ENCODE assay signal across 32 mouse cellular contexts in genomic region chr7:144139691-144140090, GRCm38 (mm10).
DNase-seq lines count a peak whose midpoint lies in the region; ATAC-seq and TF ChIP-seq lines count a peak whose summit lies in the region.
"Had no signal": no experiment of that assay in that cellular context is flagged by ENCODE, and none has a peak within 500 bp of the region (broad histone marks: within the 10 kb centered on the region; RNA-seq: fewer than 3 reads in every experiment).

No protein-coding gene starts in this region.

- no peaks in the 10 kb centered on the region for H3K36me3 ChIP-seq in hindbrain, embryonic 11.5 days (ENCODE audit: control insufficient read depth, insufficient read depth, low read length)
- no peaks in the 10 kb centered on the region for H3K36me3 ChIP-seq in hindbrain, embryonic 14.5 days (replicated peaks; ENCODE audit: control insufficient read depth, insufficient read depth)
- no peaks in the 10 kb centered on the region for H3K36me3 ChIP-seq in stomach, postnatal 0 days (ENCODE audit: control insufficient read depth, insufficient read depth, low read length)
- no peaks in the 10 kb centered on the region for H3K36me3 ChIP-seq in midbrain, embryonic 15.5 days (replicated peaks)
- H3K36me3 ChIP-seq: embryonic facial prominence, embryonic 10.5 days; embryonic facial prominence, embryonic 13.5 days; forebrain, embryonic 10.5 days; G1E; heart, embryonic 10.5 days; heart, embryonic 13.5 days; hindbrain, embryonic 12.5 days; intestine, embryonic 15.5 days had no signal

- TF ChIP-seq EP300 in stomach, postnatal 0 days (optimal IDR thresholded peaks at IDR 0.05) = no peak

- ATAC-seq in hindbrain, embryonic 11.5 days (ENCODE audit: low FRiP score) = no peak
- ATAC-seq in hindbrain, embryonic 14.5 days (ENCODE audit: low FRiP score) = no peak
- no peak for ATAC-seq in stomach, postnatal 0 days (ENCODE audit: low FRiP score, low TSS enrichment)
- ATAC-seq in midbrain, embryonic 15.5 days (replicated peaks) = no peak
- ATAC-seq: forebrain, embryonic 13.5 days; forebrain, embryonic 16.5 days; hindbrain, embryonic 16.5 days; intestine, embryonic 15.5 days; Patski had no signal

- WGBS in hindbrain, embryonic 11.5 days = 69% methylated on average over 2 of the region's 2 CpGs
- 81% methylated on average over 2 of the region's 2 CpGs for WGBS in hindbrain, embryonic 14.5 days
- 70% methylated on average over 2 of the region's 2 CpGs for WGBS in stomach, postnatal 0 days
- 87% methylated on average over 2 of the region's 2 CpGs for WGBS in midbrain, embryonic 15.5 days

- no peak overlapping the region for H3K4me3 ChIP-seq in hindbrain, embryonic 11.5 days (ENCODE audit: low read depth, low read length)
- no peak overlapping the region for H3K4me3 ChIP-seq in hindbrain, embryonic 14.5 days (replicated peaks; ENCODE audit: low read length)
- H3K4me3 ChIP-seq in stomach, postnatal 0 days (ENCODE audit: low read depth, low read length) = no peak overlapping the region
- H3K4me3 ChIP-seq in midbrain, embryonic 15.5 days = no peak overlapping the region
- H3K4me3 ChIP-seq: embryonic facial prominence, embryonic 10.5 days; embryonic facial prominence, embryonic 13.5 days; erythroblast, embryonic 14.5 days; forebrain, embryonic 10.5 days; forebrain, embryonic 13.5 days; heart, adult 2 months; heart, embryonic 10.5 days; heart, embryonic 13.5 days; hindbrain, embryonic 12.5 days; intestine, embryonic 15.5 days had no signal

- 0 out of 2 replicates have a peak overlapping the region, but pooled peaks have one; percentile 15 for H3K9ac ChIP-seq in hindbrain, embryonic 11.5 days (ENCODE audit: low read depth, low read length)
- no peak overlapping the region for H3K9ac ChIP-seq in hindbrain, embryonic 14.5 days
- no peak overlapping the region for H3K9ac ChIP-seq in stomach, postnatal 0 days (ENCODE audit: low read length)
- H3K9ac ChIP-seq in midbrain, embryonic 15.5 days = no peak overlapping the region
- H3K9ac ChIP-seq: embryonic facial prominence, embryonic 13.5 days; forebrain, embryonic 13.5 days; heart, embryonic 13.5 days; hindbrain, embryonic 12.5 days; intestine, embryonic 15.5 days had no signal

- no peaks in the 10 kb centered on the region for H3K27me3 ChIP-seq in hindbrain, embryonic 11.5 days (ENCODE audit: control insufficient read depth, insufficient read depth, low read length)
- no peaks in the 10 kb centered on the region for H3K27me3 ChIP-seq in hindbrain, embryonic 14.5 days (ENCODE audit: control insufficient read depth, insufficient read depth, low read length)
- no peaks in the 10 kb centered on the region for H3K27me3 ChIP-seq in stomach, postnatal 0 days (ENCODE audit: control insufficient read depth, insufficient read depth, low read length)
- no peaks in the 10 kb centered on the region for H3K27me3 ChIP-seq in midbrain, embryonic 15.5 days (replicated peaks)
- H3K27me3 ChIP-seq: embryonic facial prominence, embryonic 13.5 days; forebrain, embryonic 13.5 days; intestine, embryonic 15.5 days; Patski had no signal

- H3K4me2 ChIP-seq in hindbrain, embryonic 11.5 days (replicated peaks; ENCODE audit: low read depth, low read length) = no peak overlapping the region
- H3K4me2 ChIP-seq in hindbrain, embryonic 14.5 days (replicated peaks) = no peak overlapping the region
- no peak overlapping the region for H3K4me2 ChIP-seq in stomach, postnatal 0 days (replicated peaks; ENCODE audit: low read depth)
- H3K4me2 ChIP-seq in midbrain, embryonic 15.5 days = no peak overlapping the region
- H3K4me2 ChIP-seq: embryonic facial prominence, embryonic 13.5 days; forebrain, embryonic 13.5 days; heart, embryonic 13.5 days; hindbrain, embryonic 12.5 days; intestine, embryonic 15.5 days had no signal

- H3K9me3 ChIP-seq in hindbrain, embryonic 11.5 days (ENCODE audit: control insufficient read depth, low read length) = no peaks in the 10 kb centered on the region
- H3K9me3 ChIP-seq in hindbrain, embryonic 14.5 days (ENCODE audit: control insufficient read depth, low read length) = no peaks in the 10 kb centered on the region
- H3K9me3 ChIP-seq in stomach, postnatal 0 days (ENCODE audit: control insufficient read depth, low read length) = no peaks in the 10 kb centered on the region
- H3K9me3 ChIP-seq in midbrain, embryonic 15.5 days = no peaks in the 10 kb centered on the region
- H3K9me3 ChIP-seq: embryonic facial prominence, embryonic 10.5 days; embryonic facial prominence, embryonic 13.5 days; forebrain, embryonic 10.5 days; forebrain, embryonic 13.5 days; G1E; heart, embryonic 10.5 days; heart, embryonic 13.5 days; hindbrain, embryonic 12.5 days; intestine, embryonic 15.5 days had no signal

- 0 out of 2 replicates have a peak, but pooled peaks have one; percentile 7 for TF ChIP-seq CTCF in stomach, postnatal 0 days (IDR thresholded peaks at IDR 0.05; ENCODE audit: low read depth)

- no peak overlapping the region for H3K27ac ChIP-seq in hindbrain, embryonic 11.5 days (ENCODE audit: low read depth, low read length)
- no peak overlapping the region for H3K27ac ChIP-seq in hindbrain, embryonic 14.5 days
- H3K27ac ChIP-seq in stomach, postnatal 0 days (replicated peaks) = no peak overlapping the region
- H3K27ac ChIP-seq in midbrain, embryonic 15.5 days = no peak overlapping the region
- H3K27ac ChIP-seq: embryonic facial prominence, embryonic 10.5 days; embryonic facial prominence, embryonic 13.5 days; forebrain, embryonic 10.5 days; forebrain, embryonic 13.5 days; heart, adult 2 months; heart, embryonic 10.5 days; heart, embryonic 13.5 days; hindbrain, embryonic 12.5 days; intestine, embryonic 15.5 days had no signal

- no peak for DNase-seq in hindbrain, embryonic 11.5 days (ENCODE audit: low spot score)
- no peak for DNase-seq in hindbrain, embryonic 14.5 days (ENCODE audit: low spot score)
- DNase-seq in ovary, postnatal 36 days (ENCODE audit: low spot score) = peak; percentile 10
- no peak for DNase-seq in ovary, postnatal 14 days (ENCODE audit: low spot score)
- DNase-seq in adrenal gland, postnatal 14 days = peak; percentile 65
- DNase-seq in stomach, postnatal 0 days (ENCODE audit: low spot score) = no peak
- DNase-seq in layer of hippocampus, postnatal 25 days (ENCODE audit: extremely low spot score in 1 of 2, low spot score in 1 of 2) = no peak
- DNase-seq: B cell, adult 2 months; cerebellum, adult 11-12 months; cerebellum, adult 8-10 months; cerebellum, postnatal 10 days; cerebellum, postnatal 36 days; embryo, embryonic 11 days; gastrocnemius, postnatal 10 days; gastrocnemius, postnatal 36 days; heart, adult 2 months; heart, postnatal 14 days; heart, postnatal 4 days had no signal

- no peaks in the 10 kb centered on the region for H3K4me1 ChIP-seq in hindbrain, embryonic 11.5 days (replicated peaks; ENCODE audit: control insufficient read depth, insufficient read depth, low read length)
- 0 out of 2 replicates have a peak, but pooled peaks cover under 1% of the 10 kb centered on the region for H3K4me1 ChIP-seq in hindbrain, embryonic 14.5 days (replicated peaks; ENCODE audit: control insufficient read depth, insufficient read depth, low read length)
- H3K4me1 ChIP-seq in stomach, postnatal 0 days (replicated peaks; ENCODE audit: control insufficient read depth, insufficient read depth) = no peaks in the 10 kb centered on the region
- H3K4me1 ChIP-seq in midbrain, embryonic 15.5 days = peaks cover 7% of the 10 kb centered on the region; the same call in 1 of the 2 replicates
- H3K4me1 ChIP-seq: embryonic facial prominence, embryonic 10.5 days; heart, embryonic 10.5 days; heart, embryonic 13.5 days; hindbrain, embryonic 12.5 days; intestine, embryonic 15.5 days had no signal

Comparison
In these comparisons a context has a peak if more than half of its experiments do, and no peak if none do; other contexts are left out.
1. DNase-seq: peak in ovary, postnatal 36 days (single experiment) and adrenal gland, postnatal 14 days (single experiment); none in hindbrain, embryonic 11.5 days (single experiment), hindbrain, embryonic 14.5 days (single experiment), ovary, postnatal 14 days (single experiment), stomach, postnatal 0 days (single experiment) and layer of hippocampus, postnatal 25 days (0 of 2).